Mouse (Mus musculus) c-Kit-negative CD71-positive TER-119-positive erythroid progenitor cells, embryonic 14.5 days (primary cell): Measurements from ENCODE around the gene Gabbr2.

Experiments
- DNase-seq: peaks from one replicate; pipeline ENCODE4 v3.0.0-alpha.2; 2013; ENCODE audit warnings: low read depth, low spot score

The Gabbr2 gene

GRCm38 (mm10) chr4:46825846-46826529, 165.7 kb downstream of the Gabbr2 start:
- no peak for DNase-seq

- DNase-seq = no peak
Observed at GRCm38 (mm10) chr4:46823738-46824137, 167.9 kb downstream of the Gabbr2 start.

GRCm38 (mm10) chr4:46821709-46822108, 170.0 kb downstream of the Gabbr2 start:
- DNase-seq = no peak

GRCm38 (mm10) chr4:46814954-46815353, 176.7 kb downstream of the Gabbr2 start:
- no peak for DNase-seq

- no peak for DNase-seq
Observed at GRCm38 (mm10) chr4:46814236-46814635, 177.4 kb downstream of the Gabbr2 start.

- DNase-seq = no peak
Observed at GRCm38 (mm10) chr4:46811165-46811564, 180.5 kb downstream of the Gabbr2 start.

- no peak for DNase-seq
Observed at GRCm38 (mm10) chr4:46806876-46807275, 184.8 kb downstream of the Gabbr2 start.

- DNase-seq = no peak
Observed at GRCm38 (mm10) chr4:46805910-46806309, 185.8 kb downstream of the Gabbr2 start.

GRCm38 (mm10) chr4:46802386-46802785, 189.3 kb downstream of the Gabbr2 start:
- DNase-seq = no peak

GRCm38 (mm10) chr4:46799904-46800303, 191.8 kb downstream of the Gabbr2 start:
- DNase-seq = no peak

GRCm38 (mm10) chr4:46795707-46796106, 196.0 kb downstream of the Gabbr2 start:
- DNase-seq = no peak

- no peak for DNase-seq
Observed at GRCm38 (mm10) chr4:46794583-46794982, 197.1 kb downstream of the Gabbr2 start.

- no peak for DNase-seq
Observed at GRCm38 (mm10) chr4:46792280-46793026, 199.2 kb downstream of the Gabbr2 start.

- no peak for DNase-seq
Observed at GRCm38 (mm10) chr4:46791268-46791951, 200.3 kb downstream of the Gabbr2 start.

GRCm38 (mm10) chr4:46790609-46791267, 200.9 kb downstream of the Gabbr2 start:
- no peak for DNase-seq

- DNase-seq = no peak
Observed at GRCm38 (mm10) chr4:46784430-46785049, 207.1 kb downstream of the Gabbr2 start.

- peak; percentile 15 for DNase-seq
Observed at GRCm38 (mm10) chr4:46781109-46781508, 210.6 kb downstream of the Gabbr2 start.

GRCm38 (mm10) chr4:46775959-46776358, 215.7 kb downstream of the Gabbr2 start:
- no peak for DNase-seq

- no peak for DNase-seq
Observed at GRCm38 (mm10) chr4:46774652-46775051, 217.0 kb downstream of the Gabbr2 start.

GRCm38 (mm10) chr4:46773243-46773642, 218.4 kb downstream of the Gabbr2 start:
- DNase-seq = no peak

- no peak for DNase-seq
Observed at GRCm38 (mm10) chr4:46772591-46772990, 219.1 kb downstream of the Gabbr2 start.

GRCm38 (mm10) chr4:46771116-46771515, 220.6 kb downstream of the Gabbr2 start:
- no peak for DNase-seq
